Mouse (Mus musculus): ENCODE data around the gene 2210016L21Rik.
"Not testable (repeated sequence)": the region's sequence is repeated elsewhere in the genome, so short reads cannot be mapped to it uniquely, and the experiment has no call there.

The 2210016L21Rik gene

GRCm38 (mm10) chr5:114942074-114942765, at the start of gene 2210016L21Rik:
Gene 2210016L21Rik (plus strand): TSS chr5:114942158.
- peak; percentile 96 for DNase-seq (ENCODE audit: low spot score)

- no peak for DNase-seq (ENCODE audit: low spot score)
Measured at GRCm38 (mm10) chr5:114895542-114895941, 46.4 kb upstream of the 2210016L21Rik start.

DNA sequence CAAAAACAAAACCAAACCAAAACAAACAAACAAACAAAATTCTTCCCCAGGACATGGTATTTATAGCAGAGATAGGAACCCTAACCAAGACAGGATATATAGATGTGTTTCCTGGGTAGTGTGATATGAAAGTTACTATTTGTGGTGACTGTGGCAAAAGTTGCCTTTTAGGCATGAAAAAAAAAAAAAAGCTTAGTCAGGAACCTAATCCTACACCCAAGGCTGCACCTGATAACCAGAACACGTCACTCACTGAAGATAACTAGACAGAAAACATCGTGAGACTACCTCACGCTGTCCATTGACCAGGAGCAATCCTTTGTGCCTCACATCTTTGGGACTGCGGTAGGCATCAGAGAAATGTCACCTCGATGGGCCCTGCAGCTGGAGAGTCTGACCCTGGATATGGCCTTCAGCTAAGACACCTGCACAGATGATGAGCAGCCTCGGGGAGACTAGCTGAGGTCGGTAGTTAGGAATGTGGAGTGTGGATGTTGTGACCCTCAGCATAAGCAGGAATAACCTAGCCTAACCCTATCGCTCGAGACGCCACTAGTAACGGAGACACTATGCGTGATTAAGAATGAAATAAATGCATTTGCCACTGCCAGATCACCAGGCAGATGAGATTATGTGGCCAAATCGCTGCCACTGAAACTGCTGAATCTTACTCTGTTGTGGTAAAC, 45.1 kb upstream of the 2210016L21Rik start, which contains the start of gene Oasl2:
TSS of gene Oasl2 (plus strand) at position 249 of the 686 bp plus-strand sequence.
- no peak for DNase-seq (ENCODE audit: low spot score)

- no peak for DNase-seq (ENCODE audit: low spot score)
Measured at GRCm38 (mm10) chr5:114897374-114897793, 44.6 kb upstream of the 2210016L21Rik start.

DNA sequence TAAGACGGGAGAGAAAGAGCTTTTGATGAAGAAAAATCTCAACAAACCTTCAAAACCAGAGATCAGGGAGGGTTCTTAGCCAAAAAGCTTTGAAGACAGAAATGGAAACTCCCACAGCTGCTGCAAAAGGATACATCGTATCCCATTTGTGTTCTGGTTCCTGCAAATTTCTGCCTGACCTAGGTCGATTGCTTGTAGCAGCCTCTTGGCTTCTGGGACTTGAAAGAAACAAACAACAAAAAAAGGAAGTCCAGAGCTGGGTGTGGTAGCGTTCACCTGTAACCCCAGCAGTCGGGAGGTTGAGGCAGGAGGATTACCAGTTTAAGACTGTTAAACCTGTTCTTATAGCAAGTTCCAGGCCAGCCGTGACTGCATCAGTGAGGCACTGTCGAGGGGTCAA, 43.1 kb upstream of the 2210016L21Rik start:
- DNase-seq (ENCODE audit: low spot score): no peak

GRCm38 (mm10) chr5:114902413-114902812, 39.5 kb upstream of the 2210016L21Rik start:
- DNase-seq (ENCODE audit: low spot score): peak; percentile 76

DNA sequence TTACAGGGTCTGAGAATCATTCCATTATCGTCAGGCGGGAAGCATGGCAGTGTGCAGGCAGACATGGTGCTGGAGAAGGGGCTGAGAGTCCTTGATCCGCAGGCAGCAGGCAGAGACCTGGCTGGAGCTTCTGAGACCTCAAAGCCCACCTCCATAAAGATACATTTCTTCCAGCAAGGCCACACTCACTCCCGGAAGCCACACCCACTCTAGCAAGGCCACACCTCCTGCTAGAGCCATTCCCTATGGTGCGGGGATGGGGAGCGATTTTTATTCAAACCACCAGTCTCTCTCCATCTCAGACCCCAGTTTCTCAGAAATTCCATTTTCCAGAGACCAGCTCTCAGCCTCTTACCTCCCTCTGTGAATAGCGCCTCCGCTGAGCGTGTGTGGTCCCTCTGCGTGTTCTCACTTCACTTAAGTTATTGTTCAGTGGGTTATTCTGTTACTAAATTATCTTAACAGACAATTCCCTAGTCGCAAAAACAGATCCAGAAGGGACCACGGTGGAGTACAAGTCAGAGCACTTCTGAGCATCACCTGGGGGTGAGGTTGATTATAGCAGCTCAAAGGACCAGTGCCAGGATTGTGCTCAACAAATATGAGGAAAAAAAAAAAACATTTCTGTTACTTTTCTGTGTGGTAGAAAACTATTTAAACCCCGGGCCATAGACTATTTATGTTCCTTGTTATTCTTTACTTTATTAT, 33.2 kb upstream of the 2210016L21Rik start:
- peak; percentile 25 for DNase-seq (ENCODE audit: low spot score)

- no peak for DNase-seq (ENCODE audit: low spot score)
Measured at GRCm38 (mm10) chr5:114913686-114914085, 28.3 kb upstream of the 2210016L21Rik start.

- DNase-seq (ENCODE audit: low spot score): no peak
Measured at GRCm38 (mm10) chr5:114914855-114915254, 27.1 kb upstream of the 2210016L21Rik start.

GRCm38 (mm10) chr5:114915854-114916253, 26.1 kb upstream of the 2210016L21Rik start:
- DNase-seq (ENCODE audit: low spot score): no peak

DNA sequence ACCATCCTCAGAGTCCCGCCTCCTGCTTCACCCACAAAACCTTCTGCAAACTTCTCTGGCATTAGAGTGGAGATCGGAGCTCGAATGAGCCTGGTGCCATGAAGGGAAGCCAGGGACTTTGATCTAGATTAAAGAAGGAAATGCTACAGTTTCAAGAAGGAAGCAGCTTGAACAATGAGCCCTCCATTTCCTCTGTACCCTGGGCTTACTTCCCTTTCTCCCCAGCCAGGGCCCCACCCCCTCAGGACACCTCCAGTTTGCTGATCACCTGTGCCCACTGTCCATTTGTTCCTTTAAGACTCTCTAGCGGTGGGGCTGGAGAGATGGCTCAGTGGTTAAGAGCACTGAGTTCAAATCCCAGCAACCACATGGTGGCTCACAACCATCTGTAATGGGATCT, 25.2 kb upstream of the 2210016L21Rik start:
- DNase-seq (ENCODE audit: low spot score): no peak

DNA sequence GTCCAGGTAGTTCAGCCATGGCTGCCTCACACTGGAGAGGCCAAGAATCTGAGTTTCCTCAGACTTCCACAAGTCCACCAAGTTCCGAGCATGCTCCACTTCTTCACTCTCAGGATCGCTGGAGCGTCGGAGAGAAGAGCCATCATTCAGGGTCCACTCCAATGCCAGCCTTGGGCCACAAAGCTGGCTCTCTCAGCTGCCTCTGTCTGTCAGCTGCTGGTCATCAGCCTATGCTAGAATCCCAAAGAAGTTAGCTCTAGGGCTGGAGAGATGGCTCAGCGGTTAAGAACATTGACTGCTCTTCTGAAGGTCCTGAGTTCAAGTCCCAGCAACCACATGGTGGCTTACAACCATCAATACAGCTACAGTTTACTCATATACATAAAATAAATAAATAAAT, 24.6 kb upstream of the 2210016L21Rik start:
- not testable (repeated sequence) for DNase-seq (ENCODE audit: low spot score)

- DNase-seq (ENCODE audit: low spot score): no peak
Measured at GRCm38 (mm10) chr5:114921551-114922365, 20.2 kb upstream of the 2210016L21Rik start.

- DNase-seq (ENCODE audit: low spot score): no peak
Measured at GRCm38 (mm10) chr5:114922366-114922731, 19.6 kb upstream of the 2210016L21Rik start.

- no peak for DNase-seq (ENCODE audit: low spot score)
Measured at GRCm38 (mm10) chr5:114922998-114923473, 18.9 kb upstream of the 2210016L21Rik start, which contains the start of gene Oasl1. Gene Oasl1 (plus strand): TSS chr5:114923240.

GRCm38 (mm10) chr5:114926153-114926684, 15.7 kb upstream of the 2210016L21Rik start:
- no peak for DNase-seq (ENCODE audit: low spot score)

GRCm38 (mm10) chr5:114926753-114927152, 15.2 kb upstream of the 2210016L21Rik start:
- DNase-seq (ENCODE audit: low spot score): no peak

DNA sequence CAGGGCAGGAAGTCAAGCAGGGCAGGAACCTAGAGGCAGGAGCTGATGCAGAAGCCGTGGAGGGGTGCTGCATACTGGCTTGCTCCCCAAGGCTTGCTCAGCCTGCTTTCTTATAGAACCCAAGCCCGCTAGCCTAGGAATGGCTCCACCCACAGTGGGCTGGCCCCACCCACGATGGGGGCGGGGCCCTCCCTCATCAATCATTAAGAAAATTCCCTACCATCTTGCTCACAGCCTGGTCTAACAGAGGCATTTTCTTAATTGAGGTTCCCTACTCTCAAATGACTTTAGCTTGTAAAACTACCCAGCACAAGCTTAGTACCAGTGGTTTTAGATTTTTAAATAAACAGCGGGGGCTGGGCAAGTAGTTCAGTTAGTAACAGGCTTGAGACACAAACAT, 10.3 kb upstream of the 2210016L21Rik start:
- DNase-seq (ENCODE audit: low spot score): no peak

- no peak for DNase-seq (ENCODE audit: low spot score)
Measured at GRCm38 (mm10) chr5:114933206-114933605, 8.8 kb upstream of the 2210016L21Rik start.

DNA sequence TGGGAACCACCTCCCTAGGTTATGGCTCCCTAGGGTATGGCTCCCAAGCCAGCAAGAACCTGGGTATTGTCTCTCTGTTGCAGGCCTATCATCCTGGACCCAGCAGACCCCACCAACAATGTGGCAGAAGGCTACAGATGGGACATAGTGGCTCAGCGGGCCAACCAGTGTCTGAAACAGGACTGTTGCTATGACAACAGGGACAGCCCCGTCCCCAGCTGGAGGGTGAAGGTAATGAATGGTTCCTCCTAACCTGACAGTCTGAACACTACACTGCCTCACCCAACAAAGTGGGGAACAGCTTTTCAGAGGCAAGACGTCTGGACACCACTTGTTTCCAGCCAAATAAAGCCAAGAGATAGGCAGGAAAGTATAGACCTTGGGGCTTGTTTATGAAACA, 6.1 kb upstream of the 2210016L21Rik start:
- DNase-seq (ENCODE audit: low spot score): peak; percentile 63

DNA sequence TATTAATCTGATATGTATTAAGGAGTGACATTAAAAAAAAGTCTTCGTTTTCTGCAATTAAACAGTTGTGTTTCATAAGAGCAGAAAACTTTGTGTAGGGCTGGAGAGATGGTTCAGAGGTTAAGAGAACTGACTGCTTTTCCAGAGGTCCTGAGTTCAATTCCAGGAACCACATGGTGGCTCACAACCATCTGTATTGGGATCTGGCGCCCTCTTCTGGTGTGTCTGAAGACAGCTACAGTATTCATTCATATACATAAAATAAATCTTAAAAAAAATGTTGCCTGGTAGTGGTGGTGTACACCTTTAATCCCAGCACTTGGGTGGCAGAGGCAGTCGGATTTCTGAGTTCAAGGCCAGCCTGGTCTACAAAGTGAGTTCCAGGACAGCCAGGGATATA, 820 bp upstream of the 2210016L21Rik start:
- DNase-seq (ENCODE audit: low spot score): not testable (repeated sequence)

All from embryo, embryonic 10 days (tissue).